Mouse (Mus musculus) kidney, adult 2 months (tissue): ENCODE measurements at regions not wholly inside any gene's neighbourhood (a gene's known extent, or its start where the extent isn't known, plus 50 kb on each side); places are given as distances from the start of the nearest gene placed in this dataset.

Source experiments
- CTCF ChIP-seq: fragments of 200-500 bp; conservative IDR thresholded peaks from 2 replicates; pipeline ENCODE4 v1.5.1; 2011; ENCODE audit warnings: low read depth, mild to moderate bottlenecking, control low read depth, low read length, moderate library complexity, mixed read lengths; ENCODE audit not compliant: insufficient read depth, insufficient read length
- POLR2A ChIP-seq: fragments of 200-500 bp; IDR thresholded peaks from one replicate; pipeline ENCODE4 v1.6.1; 2011; ENCODE audit warnings: low read depth, low read length, control low read depth

DNA sequence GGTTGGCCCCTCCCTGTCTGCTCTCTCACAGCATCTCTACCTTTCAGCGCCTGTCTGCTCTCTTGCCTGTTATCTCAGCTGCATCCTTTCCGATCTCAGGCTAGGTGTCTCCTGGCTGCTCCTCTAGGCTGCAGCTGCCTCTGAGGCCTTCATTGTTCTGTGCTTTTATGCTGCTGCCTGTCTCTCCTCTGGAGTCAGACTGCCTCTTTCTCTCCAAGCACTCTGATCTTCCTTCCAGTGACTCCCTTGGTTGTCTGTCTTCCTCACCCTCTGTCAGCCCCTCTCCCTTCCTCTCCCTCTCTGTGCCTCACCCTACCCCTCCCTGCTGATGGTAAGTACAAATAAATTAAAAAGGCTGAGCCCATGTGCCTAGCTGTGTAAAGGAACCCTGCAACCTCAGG is 155.7 kb upstream of the Lrfn2 start:
- TF ChIP-seq CTCF (no peak), POLR2A (no peak)
